Mouse (Mus musculus) intestine, embryonic 15.5 days (tissue): ENCODE measurements around the gene Pard6b. TPM values are rescaled to one million over a fixed set of nuclear protein-coding genes. Genes with fewer than 3 reads are reported as not detected.
"Not testable (repeated sequence)": the region's sequence is repeated elsewhere in the genome, so short reads cannot be mapped to it uniquely, and the experiment has no call there.

Experiments
- ATAC-seq: fragments of 200-750 bp; cut with Nextera tagmentation; 2 replicates; pipeline ENCODE4 v1.8.0; 2017; ENCODE audit warnings: moderate TSS enrichment, moderate library complexity
- H3K27ac ChIP-seq: fragments of 300-500 bp; sonication (generic); 2 replicates; pipeline ENCODE4 v1.5.1; 2015; ENCODE audit warnings: mild to moderate bottlenecking, inconsistent platforms
- H3K27me3 ChIP-seq: fragments of 300-500 bp; sonication (generic); replicated peaks from 2 replicates; pipeline ENCODE4 v1.6.1; 2015; ENCODE audit warnings: inconsistent platforms
- H3K36me3 ChIP-seq: fragments of 300-500 bp; sonication (generic); 2 replicates; pipeline ENCODE4 v1.6.1; 2015; ENCODE audit warnings: inconsistent platforms
- H3K4me1 ChIP-seq: fragments of 300-500 bp; sonication (generic); replicated peaks from 2 replicates; pipeline ENCODE4 v1.6.1; 2015; ENCODE audit warnings: inconsistent platforms
- H3K4me2 ChIP-seq: fragments of 300-500 bp; sonication (generic); replicated peaks from 2 replicates; pipeline ENCODE4 v1.6.1; 2015; ENCODE audit warnings: mild to moderate bottlenecking, inconsistent platforms
- H3K4me3 ChIP-seq: fragments of 300-500 bp; sonication (generic); replicated peaks from 2 replicates; pipeline ENCODE4 v1.5.1; 2015; ENCODE audit warnings: inconsistent platforms
- H3K9ac ChIP-seq: fragments of 300-500 bp; sonication (generic); 2 replicates; pipeline ENCODE4 v1.6.1; 2015; ENCODE audit warnings: inconsistent platforms
- H3K9me3 ChIP-seq: fragments of 300-500 bp; sonication (generic); 2 replicates; pipeline ENCODE4 v1.6.1; 2016; ENCODE audit warnings: inconsistent platforms
- WGBS: fragments of 180-500 bp; shearing (Covaris S2); methylation state at CpG from one replicate; pipeline ENCODE4 v1.1.7; 2015; 5-methylcytosine and 5-hydroxymethylcytosine counted together
- polyA plus RNA-seq: library from polyadenylated mRNA; unstranded; fragments of >200 nt; fragmentation: Nextera tagmentation; extraction: Ambion mirVana; gene quantifications from 2 replicates; pipeline ENCODE4 v1.2.1, GENCODE M21; 2015

Pard6b gene
- polyA plus RNA-seq, 1 experiment from 2014 or later, result 17.4 TPM

- H3K4me1 ChIP-seq, result peaks cover 40% of the 10 kb centered on the region
- H3K4me3 ChIP-seq, result peak overlapping the region; percentile 60
- peak; percentile 57 for ATAC-seq
- no peaks in the 10 kb centered on the region for H3K27me3 ChIP-seq
- peak overlapping the region; percentile 42 for H3K27ac ChIP-seq
- 2% methylated on average over 56 of the region's 56 CpGs for WGBS
- H3K9ac ChIP-seq, result peak overlapping the region; percentile 66
- H3K9me3 ChIP-seq, result no peaks in the 10 kb centered on the region
- peak overlapping the region; percentile 93 for H3K4me2 ChIP-seq
- H3K36me3 ChIP-seq, result no peaks in the 10 kb centered on the region
These were observed 30.5 kb upstream of the Pard6b start for GRCm38 (mm10) chr2:168050000-168050942.

DNA sequence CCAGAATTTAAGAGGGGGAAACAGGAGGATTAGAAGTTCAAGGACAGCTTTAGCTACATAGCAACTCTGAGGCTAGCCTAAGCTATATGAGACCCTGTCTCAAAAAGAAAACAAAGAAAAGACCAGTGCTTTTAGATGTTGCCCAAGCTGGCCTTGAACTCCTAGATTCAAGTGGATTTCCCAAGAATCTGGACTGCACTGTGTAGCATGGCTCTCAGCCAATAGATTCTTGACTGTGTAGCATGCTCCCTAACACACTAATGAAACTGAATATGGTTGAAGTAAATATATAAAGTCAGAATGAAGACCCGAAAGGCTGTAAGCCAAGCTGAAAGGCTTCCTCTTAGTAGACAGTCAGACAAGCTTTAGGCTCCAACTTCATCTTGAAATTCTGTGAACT, 28.6 kb upstream of the Pard6b start:
- no peak overlapping the region for H3K4me3 ChIP-seq
- H3K4me1 ChIP-seq, result peaks cover 36% of the 10 kb centered on the region
- no peak for ATAC-seq
- no peak overlapping the region for H3K9ac ChIP-seq
- H3K4me2 ChIP-seq, result no peak overlapping the region
- no peaks in the 10 kb centered on the region for H3K36me3 ChIP-seq
- no peaks in the 10 kb centered on the region for H3K27me3 ChIP-seq
- no peaks in the 10 kb centered on the region for H3K9me3 ChIP-seq
- 66% methylated on average over 1 of the region's 1 CpGs for WGBS
- H3K27ac ChIP-seq, result no peak overlapping the region

GRCm38 (mm10) chr2:168052689-168053088, 28.1 kb upstream of the Pard6b start:
- H3K9ac ChIP-seq, result no peak overlapping the region
- H3K36me3 ChIP-seq, result no peaks in the 10 kb centered on the region
- no peak overlapping the region for H3K4me2 ChIP-seq
- H3K9me3 ChIP-seq, result no peaks in the 10 kb centered on the region
- H3K4me3 ChIP-seq, result no peak overlapping the region
- H3K27me3 ChIP-seq, result no peaks in the 10 kb centered on the region
- H3K4me1 ChIP-seq, result peaks cover 31% of the 10 kb centered on the region
- WGBS, result 22% methylated on average over 2 of the region's 2 CpGs
- no peak overlapping the region for H3K27ac ChIP-seq
- ATAC-seq, result no peak

DNA sequence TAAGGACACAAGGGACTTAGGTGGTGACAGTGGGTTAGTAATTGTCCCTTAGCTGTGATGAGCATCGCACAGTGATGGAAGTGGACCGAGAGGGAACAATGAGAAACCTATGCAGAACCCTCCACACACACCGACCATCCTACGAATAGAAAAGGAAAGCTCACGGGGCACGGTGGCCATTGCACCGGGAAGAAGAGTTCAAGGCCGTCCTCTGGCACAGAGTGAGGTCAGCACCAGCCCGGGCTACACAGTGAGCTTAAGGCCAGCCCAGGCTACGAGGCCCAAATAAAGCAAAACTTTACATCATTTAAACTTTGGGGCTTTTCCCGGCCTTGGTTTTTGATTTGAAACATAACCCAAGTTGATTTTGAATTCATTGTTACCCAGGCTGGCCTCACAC, 26.7 kb upstream of the Pard6b start:
- no peak overlapping the region for H3K9ac ChIP-seq
- no peak for ATAC-seq
- no peaks in the 10 kb centered on the region for H3K36me3 ChIP-seq
- peaks cover 27% of the 10 kb centered on the region for H3K4me1 ChIP-seq
- H3K27ac ChIP-seq, result no peak overlapping the region
- no peaks in the 10 kb centered on the region for H3K9me3 ChIP-seq
- no peak overlapping the region for H3K4me3 ChIP-seq
- no peak overlapping the region for H3K4me2 ChIP-seq
- 88% methylated on average over 11 of the region's 11 CpGs for WGBS
- H3K27me3 ChIP-seq, result no peaks in the 10 kb centered on the region

DNA sequence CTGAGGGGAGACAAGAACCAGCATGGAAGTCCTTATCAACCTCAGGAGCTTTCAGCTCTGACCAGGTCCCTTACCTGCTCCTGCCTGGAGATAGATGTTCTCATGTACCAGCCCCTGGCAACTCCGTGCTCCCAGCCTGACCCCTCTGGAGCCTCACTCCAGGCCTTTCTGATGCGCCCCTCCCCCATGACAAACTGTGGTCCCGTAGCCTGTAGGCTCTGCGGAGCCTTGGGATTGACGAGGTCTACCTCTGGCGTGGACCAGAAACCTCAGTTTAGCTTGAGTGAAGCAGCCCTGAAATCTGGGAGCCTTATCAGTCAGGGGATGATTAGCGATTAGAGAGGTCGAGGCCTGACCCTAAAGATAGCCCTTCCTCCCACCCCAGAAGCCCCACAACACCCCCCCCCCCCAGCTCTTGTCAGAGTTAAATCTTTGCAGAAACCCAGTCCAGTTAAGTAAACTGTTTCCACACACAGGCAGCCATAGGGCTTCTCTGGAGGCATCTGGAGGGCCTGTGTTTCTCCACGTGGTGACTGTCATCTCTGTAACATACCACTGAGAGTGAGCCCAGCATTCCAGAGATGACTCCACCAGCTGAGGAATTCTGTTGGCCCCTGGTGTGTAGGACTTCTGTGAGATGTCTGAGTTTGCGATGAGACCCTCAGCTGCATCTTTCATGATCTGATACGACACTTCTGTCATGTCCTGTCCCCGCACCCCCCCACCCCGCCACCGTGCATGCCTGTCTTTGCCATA, 24.7 kb upstream of the Pard6b start:
- Histone ChIP-seq H3K9ac (no peak overlapping the region), H3K4me2 (no peak overlapping the region), H3K36me3 (no peaks in the 10 kb centered on the region), H3K9me3 (no peaks in the 10 kb centered on the region), H3K27ac (peak overlapping the region; percentile 58; the same call in 1 of the 2 replicates), H3K4me3 (no peak overlapping the region), H3K27me3 (no peaks in the 10 kb centered on the region), H3K4me1 (peaks cover 16% of the 10 kb centered on the region)
- no peak for ATAC-seq
- WGBS, result 29% methylated on average over 14 of the region's 14 CpGs

DNA sequence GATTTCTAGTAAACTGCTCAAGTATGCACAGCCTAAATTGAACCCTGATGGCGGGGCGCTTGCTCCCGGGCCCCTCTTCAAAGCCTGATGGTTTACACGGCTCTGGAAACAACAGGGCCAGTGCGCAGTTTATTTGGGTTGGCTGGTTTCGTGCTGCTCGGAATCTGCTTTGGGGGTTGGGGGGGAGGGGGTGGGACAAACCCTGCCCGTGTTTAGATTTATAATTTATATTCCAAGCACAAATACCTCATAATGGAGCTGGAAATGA, 24.2 kb upstream of the Pard6b start:
- peaks cover 16% of the 10 kb centered on the region for H3K4me1 ChIP-seq
- 25% methylated on average over 8 of the region's 8 CpGs for WGBS
- no peaks in the 10 kb centered on the region for H3K9me3 ChIP-seq
- H3K4me2 ChIP-seq, result no peak overlapping the region
- ATAC-seq, result no peak
- H3K27ac ChIP-seq, result peak overlapping the region; percentile 58; the same call in 1 of the 2 replicates
- no peak overlapping the region for H3K4me3 ChIP-seq
- no peaks in the 10 kb centered on the region for H3K36me3 ChIP-seq
- H3K9ac ChIP-seq, result no peak overlapping the region
- H3K27me3 ChIP-seq, result no peaks in the 10 kb centered on the region

DNA sequence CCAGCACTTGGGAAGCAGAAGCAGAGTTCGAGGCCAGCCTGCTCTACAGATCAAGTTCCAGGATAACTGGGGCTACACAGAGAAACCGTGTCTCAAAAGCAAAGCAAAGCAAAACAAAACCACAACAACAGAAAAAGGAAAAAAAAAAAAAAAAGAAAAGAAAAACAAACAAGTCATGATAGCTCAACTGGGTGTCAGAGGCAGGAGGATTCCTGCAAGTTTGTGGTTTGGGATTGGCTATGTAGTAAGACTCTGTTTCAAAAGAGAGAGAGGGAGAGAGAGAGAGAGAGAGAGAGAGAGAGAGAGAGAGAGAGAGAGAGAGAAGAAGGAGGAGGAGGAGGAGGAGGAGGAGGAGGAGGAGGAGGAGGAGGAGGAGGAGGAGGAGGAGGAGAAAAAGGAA, 22.9 kb upstream of the Pard6b start:
- not testable (repeated sequence) for H3K27me3 ChIP-seq, H3K4me2 ChIP-seq, ATAC-seq, H3K27ac ChIP-seq, H3K9ac ChIP-seq, H3K4me3 ChIP-seq, H3K36me3 ChIP-seq, H3K9me3 ChIP-seq
- WGBS, result 80% methylated on average over 2 of the region's 2 CpGs
- peaks cover 13% of the 10 kb centered on the region for H3K4me1 ChIP-seq

DNA sequence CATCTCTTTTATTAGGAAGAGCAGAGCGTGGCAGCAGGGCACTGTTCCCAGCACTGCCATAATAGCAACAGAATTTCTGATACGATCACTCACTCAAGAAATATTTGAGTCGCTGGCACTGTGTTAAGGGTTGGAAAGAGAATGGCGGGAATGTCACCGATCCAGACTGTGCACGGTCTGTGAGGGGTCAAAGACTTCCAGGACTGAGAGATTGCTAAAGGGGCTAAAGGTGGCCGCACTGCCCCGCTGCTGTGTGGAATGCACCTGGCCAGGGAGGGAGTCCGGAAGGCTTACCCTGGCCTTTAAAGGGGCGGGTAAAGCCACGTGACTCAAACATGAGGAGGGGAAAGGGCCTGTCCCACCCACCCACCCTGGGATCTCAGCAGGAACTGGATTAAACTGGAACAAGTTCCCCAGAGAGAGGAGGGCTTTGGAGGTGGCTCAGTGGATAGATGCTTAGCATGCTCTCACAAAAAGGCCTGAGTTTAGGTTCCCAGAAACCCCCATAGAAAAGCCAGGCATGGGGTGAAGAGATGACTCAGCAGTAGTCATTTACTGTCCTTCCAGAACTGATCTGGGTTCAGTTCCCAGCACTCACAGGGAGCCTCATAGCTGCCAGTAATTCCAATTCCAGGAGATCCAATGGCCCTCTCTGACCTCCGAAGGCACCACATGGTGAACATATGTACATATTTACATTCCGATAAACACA, 22.2 kb upstream of the Pard6b start:
- Histone ChIP-seq H3K4me1 (peaks cover 13% of the 10 kb centered on the region), H3K27ac (no peak overlapping the region), H3K36me3 (no peaks in the 10 kb centered on the region), H3K4me2 (no peak overlapping the region), H3K27me3 (no peaks in the 10 kb centered on the region), H3K9ac (no peak overlapping the region), H3K9me3 (no peaks in the 10 kb centered on the region), H3K4me3 (no peak overlapping the region)
- WGBS, result 40% methylated on average over 13 of the region's 13 CpGs
- ATAC-seq, result peak; percentile 48; the same call in 1 of the 2 replicates

DNA sequence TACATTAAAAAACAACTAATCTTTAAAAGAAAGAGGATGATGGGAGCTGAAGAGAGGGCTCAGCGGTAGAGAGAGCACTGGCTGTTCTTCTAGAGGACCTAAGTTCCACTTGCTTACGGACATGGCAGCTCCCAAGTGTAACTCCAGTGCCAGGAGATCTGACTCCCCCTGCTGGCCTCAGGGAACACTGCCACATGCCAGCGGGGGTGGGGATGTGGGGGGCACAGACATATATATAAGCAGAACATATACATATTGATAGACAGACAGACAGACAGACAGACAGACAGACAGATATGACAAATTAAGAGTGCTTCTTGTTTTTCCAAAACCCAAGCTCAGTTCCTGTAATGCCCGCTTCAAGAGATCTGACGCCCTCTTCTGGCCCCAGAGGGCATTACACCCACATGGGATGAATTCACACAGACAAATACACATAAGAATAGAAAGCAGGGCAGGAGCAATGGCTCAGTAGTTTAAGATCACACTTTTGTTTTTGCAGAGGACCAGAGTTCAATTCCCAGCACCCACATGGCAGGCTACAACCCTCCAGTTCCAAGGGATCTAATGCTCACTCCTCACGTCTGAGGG, 21.5 kb upstream of the Pard6b start:
- no peak overlapping the region for H3K27ac ChIP-seq
- WGBS, result 72% methylated on average over 6 of the region's 6 CpGs
- H3K9ac ChIP-seq, result no peak overlapping the region

DNA sequence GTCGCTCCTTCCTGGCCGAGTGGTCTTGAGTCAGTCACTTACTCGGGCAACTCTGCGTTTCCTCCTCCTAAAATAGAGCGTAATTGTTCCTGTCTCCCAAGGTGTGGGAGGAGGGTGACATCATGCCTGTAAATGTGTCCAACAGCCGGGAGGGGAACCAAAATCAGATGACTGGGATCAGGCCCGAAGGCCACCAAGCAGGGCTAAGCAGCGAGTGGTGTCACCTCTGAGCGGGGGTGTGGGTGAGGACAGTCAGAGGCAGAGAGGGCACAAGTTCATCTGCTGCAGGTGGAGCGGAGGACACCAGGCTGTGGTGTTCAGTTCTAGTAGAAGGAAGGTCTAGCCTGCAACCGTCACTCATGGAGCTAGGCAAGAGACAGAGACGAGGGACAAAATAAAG, 17.1 kb upstream of the Pard6b start:
- H3K27ac ChIP-seq, result no peak overlapping the region
- no peaks in the 10 kb centered on the region for H3K9me3 ChIP-seq
- ATAC-seq, result no peak
- H3K4me1 ChIP-seq, result 0 out of 2 replicates have a peak, but pooled peaks cover 5% of the 10 kb centered on the region
- H3K27me3 ChIP-seq, result no peaks in the 10 kb centered on the region
- no peak overlapping the region for H3K4me3 ChIP-seq
- 89% methylated on average over 12 of the region's 12 CpGs for WGBS
- no peak overlapping the region for H3K4me2 ChIP-seq
- H3K9ac ChIP-seq, result no peak overlapping the region
- no peaks in the 10 kb centered on the region for H3K36me3 ChIP-seq

More for the DNA sequence above, 21.5 kb upstream of the Pard6b start:
- no peaks in the 10 kb centered on the region for H3K27me3 ChIP-seq
- no peak overlapping the region for H3K4me3 ChIP-seq
- H3K4me2 ChIP-seq, result no peak overlapping the region
- peaks cover 13% of the 10 kb centered on the region for H3K4me1 ChIP-seq
- H3K36me3 ChIP-seq, result no peaks in the 10 kb centered on the region
- ATAC-seq, result no peak
- H3K9me3 ChIP-seq, result no peaks in the 10 kb centered on the region

GRCm38 (mm10) chr2:168065511-168065910, 15.3 kb upstream of the Pard6b start:
- H3K36me3 ChIP-seq, result no peaks in the 10 kb centered on the region
- H3K9ac ChIP-seq, result no peak overlapping the region
- WGBS, result 44% methylated on average over 7 of the region's 7 CpGs
- no peak overlapping the region for H3K4me2 ChIP-seq
- H3K4me1 ChIP-seq, result 0 out of 2 replicates have a peak, but pooled peaks cover 5% of the 10 kb centered on the region
- no peaks in the 10 kb centered on the region for H3K9me3 ChIP-seq
- no peak overlapping the region for H3K27ac ChIP-seq
- ATAC-seq, result peak; percentile 87
- no peaks in the 10 kb centered on the region for H3K27me3 ChIP-seq
- H3K4me3 ChIP-seq, result no peak overlapping the region

DNA sequence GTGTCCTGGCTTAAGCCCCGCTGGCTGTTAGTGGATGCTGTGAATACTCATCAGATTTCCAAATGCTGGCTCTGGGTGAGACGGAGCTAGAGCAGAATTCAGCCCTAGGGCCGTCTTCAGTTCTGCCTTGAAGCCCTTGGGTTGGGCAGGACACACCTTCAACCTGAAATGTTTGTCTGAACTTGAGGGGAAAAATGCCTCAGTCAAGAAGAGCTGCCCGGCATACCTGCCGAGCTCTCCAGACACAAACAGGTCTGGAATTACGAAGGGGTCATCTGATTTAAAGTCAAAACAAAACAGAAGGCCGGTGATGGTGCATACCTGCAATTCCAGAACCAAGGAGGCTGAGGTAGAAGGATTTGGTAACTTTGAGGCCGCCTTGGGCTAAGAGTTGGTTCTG, 14.0 kb upstream of the Pard6b start:
- H3K4me2 ChIP-seq, result no peak overlapping the region
- 47% methylated on average over 8 of the region's 8 CpGs for WGBS
- no peaks in the 10 kb centered on the region for H3K36me3 ChIP-seq
- no peak overlapping the region for H3K4me3 ChIP-seq
- no peaks in the 10 kb centered on the region for H3K27me3 ChIP-seq
- H3K9me3 ChIP-seq, result no peaks in the 10 kb centered on the region
- no peak overlapping the region for H3K27ac ChIP-seq
- no peak for ATAC-seq
- peaks cover 6% of the 10 kb centered on the region; the same call in 1 of the 2 replicates for H3K4me1 ChIP-seq
- no peak overlapping the region for H3K9ac ChIP-seq
